17 mouse cellular contexts compared by ENCODE assay signal in genomic region chr11:87615551-87615950, GRCm38 (mm10). TPM values are rescaled to one million over a fixed set of nuclear protein-coding genes. Genes with fewer than 3 reads are reported as not detected.
"Had no signal": no experiment of that assay in that cellular context is flagged by ENCODE, and none has a peak within 500 bp of the region (broad histone marks: within the 10 kb centered on the region; RNA-seq: fewer than 3 reads in every experiment).

No protein-coding gene starts in this region.

- H3K4me3 ChIP-seq: neural tube, embryonic 12.5 days; neural tube, embryonic 13.5 days; neural tube, embryonic 15.5 days; stomach, embryonic 15.5 days had no signal

- DNase-seq: right cerebral cortex, adult 18-20 months; right cerebral cortex, postnatal 14 days; right cerebral cortex, postnatal 25 days; right cerebral cortex, postnatal 4 days; spleen, adult 18-20 months; thymus, adult 18-20 months; thymus, adult 2 months; thymus, postnatal 14 days; thymus, postnatal 25 days; thymus, postnatal 36 days; thymus, postnatal 4 days had no signal

- H3K27ac ChIP-seq: neural tube, embryonic 12.5 days; neural tube, embryonic 13.5 days; neural tube, embryonic 15.5 days; stomach, embryonic 15.5 days; stomach, postnatal 0 days had no signal

RNA-seq across cellular contexts. Expression of gene Hsf5, which starts 1.4 kb away (rescaled TPM):
- total RNA-seq: neutrophil, adult 5-6 weeks had no signal

RNA-seq across cellular contexts. Expression of gene Gm11492, which starts 49.1 kb away (rescaled TPM):
- total RNA-seq: neutrophil, adult 5-6 weeks had no signal
